Mouse (Mus musculus) E14TG2a.4 (cell line): ENCODE data around the gene Syne1.

Source experiments
- CTCF ChIP-seq: conservative IDR thresholded peaks from 2 replicates; pipeline ENCODE4 v1.5.1; 2014; ENCODE audit warnings: low read length
- NANOG ChIP-seq: IDR thresholded peaks from 2 replicates; pipeline ENCODE4 v1.6.1; 2014; ENCODE audit warnings: borderline replicate concordance, low read length, mixed read lengths
- POU5F1 ChIP-seq: IDR thresholded peaks from 2 replicates; pipeline ENCODE4 v1.6.1; 2014; ENCODE audit warnings: low read length, borderline replicate concordance

DNA sequence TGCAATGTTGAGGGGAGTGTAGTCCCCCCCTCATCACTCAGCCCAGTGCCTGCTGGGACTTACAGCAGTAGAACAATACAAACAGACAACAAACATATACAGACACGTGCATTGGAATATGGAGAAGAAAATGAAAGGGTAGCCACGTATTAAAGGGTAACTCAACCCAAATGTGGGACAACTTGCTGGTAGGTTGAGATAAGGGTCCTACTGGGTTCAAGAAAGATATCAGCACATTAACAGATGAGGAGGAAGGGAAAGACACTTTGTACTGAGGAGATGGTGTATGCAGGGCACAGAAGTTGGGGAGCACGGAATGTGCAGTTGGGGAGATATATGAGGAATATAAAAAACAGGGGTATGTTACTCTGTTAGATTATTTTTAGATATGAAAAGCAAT lies 345.3 kb downstream of the Syne1 start:
- TF ChIP-seq CTCF (no peak), POU5F1 (no peak), NANOG (no peak)
